Comparison of ENCODE assay signal across 9 mouse cellular contexts in the genomic region with DNA sequence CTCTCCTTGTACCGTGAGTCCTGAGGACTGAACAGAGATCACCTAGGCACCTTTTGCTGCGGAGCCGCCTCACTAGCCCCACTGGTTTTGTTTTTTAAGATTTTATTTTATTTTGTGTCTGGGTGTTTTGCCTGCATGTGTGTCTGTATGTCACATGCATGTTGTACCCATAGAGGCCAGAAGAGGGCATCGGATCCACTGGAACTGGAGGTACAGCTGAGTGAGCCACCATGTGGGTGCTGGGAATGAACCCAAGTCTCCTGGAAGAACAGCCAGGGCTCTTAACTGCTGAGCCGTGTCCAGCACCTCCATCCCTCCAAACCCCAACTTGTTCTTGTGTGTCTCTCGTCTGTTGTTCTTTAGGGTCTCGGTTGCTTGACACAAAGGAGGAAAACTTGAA. TPM values are rescaled to one million over a fixed set of nuclear protein-coding genes. Genes with fewer than 3 reads are reported as not detected.
A peak's percentile ranks its signal among the peaks of the same experiment; 100 is the strongest.
DNase-seq lines count a peak whose midpoint lies in the region; ATAC-seq lines count a peak whose summit lies in the region.
"Had no signal": no experiment of that assay in that cellular context is flagged by ENCODE, and none has a peak within 500 bp of the region (broad histone marks: within the 10 kb centered on the region; RNA-seq: fewer than 3 reads in every experiment).

No protein-coding gene starts in this region.

- no peak overlapping the region for H3K9ac ChIP-seq in forebrain, embryonic 11.5 days (ENCODE audit: low read length)
- H3K9ac ChIP-seq in forebrain, embryonic 16.5 days (replicated peaks; ENCODE audit: low read depth, low read length): no peak overlapping the region

- H3K4me2 ChIP-seq in forebrain, embryonic 11.5 days (ENCODE audit: low read depth, low read length, severe bottlenecking): no peak overlapping the region
- no peak overlapping the region for H3K4me2 ChIP-seq in forebrain, embryonic 16.5 days (ENCODE audit: low read length)

- H3K36me3 ChIP-seq in forebrain, embryonic 11.5 days (ENCODE audit: control insufficient read depth, insufficient read depth, low read length): peaks cover 70% of the 10 kb centered on the region
- H3K36me3 ChIP-seq in forebrain, embryonic 16.5 days (ENCODE audit: control insufficient read depth, insufficient read depth): peaks cover 84% of the 10 kb centered on the region

- H3K27ac ChIP-seq in forebrain, embryonic 11.5 days (ENCODE audit: low read depth, low read length): no peak overlapping the region
- no peak overlapping the region for H3K27ac ChIP-seq in forebrain, embryonic 16.5 days (ENCODE audit: low read length)

- H3K9me3 ChIP-seq in forebrain, embryonic 11.5 days (ENCODE audit: control insufficient read depth, low read length): no peaks in the 10 kb centered on the region
- H3K9me3 ChIP-seq in forebrain, embryonic 16.5 days (ENCODE audit: control insufficient read depth, low read length): no peaks in the 10 kb centered on the region
- H3K9me3 ChIP-seq: megakaryocyte, embryonic 14.5 days had no signal

- ATAC-seq in forebrain, embryonic 11.5 days (replicated peaks; ENCODE audit: low FRiP score): no peak
- ATAC-seq in forebrain, embryonic 16.5 days: no peak
- no peak for ATAC-seq in monocyte, adult 5-6 weeks (replicated peaks; ENCODE audit: insufficient number of reproducible peaks, low FRiP score, low TSS enrichment, poor library complexity, severe bottlenecking)

- no peak overlapping the region for H3K4me3 ChIP-seq in forebrain, embryonic 11.5 days (ENCODE audit: low read depth, low read length)
- no peak overlapping the region for H3K4me3 ChIP-seq in forebrain, embryonic 16.5 days (replicated peaks; ENCODE audit: low read length)
- H3K4me3 ChIP-seq: megakaryocyte, embryonic 14.5 days had no signal

- H3K4me1 ChIP-seq in forebrain, embryonic 11.5 days (replicated peaks; ENCODE audit: control insufficient read depth, insufficient read depth, low read length): no peaks in the 10 kb centered on the region
- no peaks in the 10 kb centered on the region for H3K4me1 ChIP-seq in forebrain, embryonic 16.5 days (replicated peaks; ENCODE audit: control insufficient read depth, insufficient read depth, low read length)

- intact Hi-C loops in left cerebral cortex, postnatal 14 days (cut with DNase I): no loop called here

- DNase-seq in forebrain, embryonic 11.5 days (ENCODE audit: low spot score): peak; percentile 70
- DNase-seq in left cerebral cortex, postnatal 14 days (ENCODE audit: low spot score in 2 of 2): peak; percentile 57 to 79
- DNase-seq in left cerebral cortex, adult 8-10 months (ENCODE audit: low spot score in 2 of 2): no peak
- peak; percentile 69 for DNase-seq in adipocyte (ENCODE audit: low spot score)
- peak; percentile 51 for DNase-seq in forelimb bud, embryonic 11.5 days (ENCODE audit: low read depth, low spot score)
- peak; percentile 62 for DNase-seq in right cerebral cortex, postnatal 4 days

- H3K27me3 ChIP-seq in forebrain, embryonic 11.5 days (ENCODE audit: control insufficient read depth, insufficient read depth, low read length): no peaks in the 10 kb centered on the region
- H3K27me3 ChIP-seq in forebrain, embryonic 16.5 days (replicated peaks; ENCODE audit: control insufficient read depth, insufficient read depth, low read length): no peaks in the 10 kb centered on the region
- H3K27me3 ChIP-seq: megakaryocyte, embryonic 14.5 days had no signal

- 89% methylated on average over 7 of the region's 7 CpGs for WGBS in forebrain, embryonic 11.5 days
- 87% methylated on average over 7 of the region's 7 CpGs for WGBS in forebrain, embryonic 16.5 days

RNA-seq across cellular contexts. Expression of a gene that starts 15.1 kb away (rescaled TPM):
- 124 and 131 TPM in 2 replicates for polyA plus RNA-seq in forebrain, embryonic 11.5 days (2014; fragmentation: Nextera tagmentation; extraction: Ambion mirVana)
- 78.1 and 79.8 TPM in 2 replicates for polyA plus RNA-seq in forebrain, embryonic 16.5 days (2015; fragmentation: Nextera tagmentation; extraction: Ambion mirVana)
- total RNA-seq in left cerebral cortex, postnatal 14 days (2021): 100 to 1,000 TPM; 157 TPM
- total RNA-seq in left cerebral cortex, adult 8-10 months (2022): 100 to 1,000 TPM; 161 to 176 (median 173) TPM
- 275 to 395 TPM (median 283 TPM) in 3 replicates for total RNA-seq in monocyte, adult 5-6 weeks (2017)

RNA-seq across cellular contexts. Expression of a gene that starts 20.8 kb away (rescaled TPM):
- 65.4 and 70.3 TPM in 2 replicates for polyA plus RNA-seq in forebrain, embryonic 11.5 days (2014; fragmentation: Nextera tagmentation; extraction: Ambion mirVana)
- polyA plus RNA-seq in forebrain, embryonic 16.5 days (2015; fragmentation: Nextera tagmentation; extraction: Ambion mirVana): 54.4 and 55.3 TPM in 2 replicates
- total RNA-seq in left cerebral cortex, postnatal 14 days (2021): 10 to 100 TPM; 28.8 to 32.3 TPM
- 10 to 100 TPM; 25.4 to 28.2 (median 27.2) TPM for total RNA-seq in left cerebral cortex, adult 8-10 months (2022)
- 15.9 to 23.8 TPM (median 23.2 TPM) in 3 replicates for total RNA-seq in monocyte, adult 5-6 weeks (2017)

RNA-seq across cellular contexts. Expression of a gene that starts 34.1 kb away (rescaled TPM):
- 10.5 and 12.3 TPM in 2 replicates for polyA plus RNA-seq in forebrain, embryonic 11.5 days (2014; fragmentation: Nextera tagmentation; extraction: Ambion mirVana)
- polyA plus RNA-seq in forebrain, embryonic 16.5 days (2015; fragmentation: Nextera tagmentation; extraction: Ambion mirVana): 17.3 and 19.3 TPM in 2 replicates
- total RNA-seq in left cerebral cortex, postnatal 14 days (2021): 10 to 100 TPM; 51.9 to 57.4 TPM
- total RNA-seq in left cerebral cortex, adult 8-10 months (2022): 10 to 100 TPM; 62.0 to 68.5 (median 66.4) TPM
- 15.5 to 29.7 TPM (median 16.2 TPM) in 3 replicates for total RNA-seq in monocyte, adult 5-6 weeks (2017)

RNA-seq across cellular contexts. Expression of a gene that starts 43.2 kb away (rescaled TPM):
- polyA plus RNA-seq in forebrain, embryonic 11.5 days (2014; fragmentation: Nextera tagmentation; extraction: Ambion mirVana): 0.21 and 0.36 TPM in 2 replicates
- polyA plus RNA-seq in forebrain, embryonic 16.5 days (2015; fragmentation: Nextera tagmentation; extraction: Ambion mirVana): 0.44 and 0.60 TPM in 2 replicates
- under 1 TPM; 0.40 to 0.66 TPM for total RNA-seq in left cerebral cortex, postnatal 14 days (2021)
- 1 to 10 TPM in 2 of 4 experiments, under 1 TPM in 2; 0.44 to 1.9 (median 0.82) TPM for total RNA-seq in left cerebral cortex, adult 8-10 months (2022)
- 3.1 to 8.7 TPM (median 3.6 TPM) in 3 replicates for total RNA-seq in monocyte, adult 5-6 weeks (2017)

RNA-seq across cellular contexts. Expression of a gene that starts 55.3 kb away (rescaled TPM):
- polyA plus RNA-seq in forebrain, embryonic 11.5 days (2014; fragmentation: Nextera tagmentation; extraction: Ambion mirVana): 2,700 and 2,872 TPM in 2 replicates
- 1,297 and 1,346 TPM in 2 replicates for polyA plus RNA-seq in forebrain, embryonic 16.5 days (2015; fragmentation: Nextera tagmentation; extraction: Ambion mirVana)
- 1,000 to 10,000 TPM; 2,273 to 2,303 TPM for total RNA-seq in left cerebral cortex, postnatal 14 days (2021)
- 1,000 to 10,000 TPM; 2,585 to 3,221 (median 2,921) TPM for total RNA-seq in left cerebral cortex, adult 8-10 months (2022)
- total RNA-seq in monocyte, adult 5-6 weeks (2017): 353 to 432 TPM (median 359 TPM) in 3 replicates

Comparison
In these comparisons a context has a peak if more than half of its experiments do, and no peak if none do; other contexts are left out.
1. DNase-seq: peak in forebrain, embryonic 11.5 days (single experiment), left cerebral cortex, postnatal 14 days (2 of 2), adipocyte (single experiment), forelimb bud, embryonic 11.5 days (single experiment) and right cerebral cortex, postnatal 4 days (single experiment); none in left cerebral cortex, adult 8-10 months (0 of 2).